Mouse (Mus musculus) liver, embryonic 14.5 days (tissue): ENCODE data around the gene H2al1i.
"Not testable (repeated sequence)": the region's sequence is repeated elsewhere in the genome, so short reads cannot be mapped to it uniquely, and the experiment has no call there.

ENCODE experiments used
- CTCF ChIP-seq: IDR thresholded peaks from 2 replicates; pipeline ENCODE4 v1.5.1; 2016; ENCODE audit warnings: antibody characterized with exemption, low read depth, control low read depth
- EP300 ChIP-seq: IDR thresholded peaks from 2 replicates; pipeline ENCODE4 v1.6.1; 2016; ENCODE audit warnings: antibody characterized with exemption, low read depth

GRCm38 (mm10) chrX:11317956-11318355 lies 6.5 kb upstream of the H2al1i start, which contains the start of gene H2al1g:
- TF ChIP-seq CTCF, EP300: not testable (repeated sequence)
